Mouse (Mus musculus) heart, adult 2 months (tissue): ENCODE measurements around the gene Zfp992. TPM values are rescaled to one million over a fixed set of nuclear protein-coding genes. Genes with fewer than 3 reads are reported as not detected.
"Not testable (repeated sequence)": the region's sequence is repeated elsewhere in the genome, so short reads cannot be mapped to it uniquely, and the experiment has no call there.

Source experiments
- DNase-seq, 2 experiments: peaks; one replicate each; pipeline ENCODE4 v3.0.0; 2021
- H3K27ac ChIP-seq: fragments of 200-600 bp; 2 replicates; pipeline ENCODE4 v1.8.1; 2022
- H3K27me3 ChIP-seq: fragments of 200-500 bp; 2 replicates; pipeline ENCODE4 v1.6.1; 2012; ENCODE audit warnings: mild to moderate bottlenecking, low read length, inconsistent platforms, mixed read lengths; ENCODE audit not compliant: control insufficient read depth, insufficient read depth
- H3K36me3 ChIP-seq: fragments of 200-500 bp; 2 replicates; pipeline ENCODE4 v1.6.1; 2012; ENCODE audit warnings: low read length, inconsistent platforms; ENCODE audit not compliant: control insufficient read depth, insufficient read depth
- H3K4me1 ChIP-seq: fragments of 200-500 bp; 2 replicates; pipeline ENCODE4 v1.6.1; 2011; ENCODE audit warnings: low read length; ENCODE audit not compliant: control insufficient read depth, insufficient read depth
- H3K4me3 ChIP-seq: fragments of 200-600 bp; 2 replicates; pipeline ENCODE4 v1.8.1; 2022
- H3K79me2 ChIP-seq: fragments of 200-500 bp; replicated peaks from 2 replicates; pipeline ENCODE4 v1.6.1; 2012; ENCODE audit warnings: mild to moderate bottlenecking, inconsistent platforms, low read length, moderate library complexity, mixed read lengths; ENCODE audit not compliant: control insufficient read depth, insufficient read depth
- H3K9ac ChIP-seq: fragments of 200-500 bp; 2 replicates; pipeline ENCODE4 v1.6.1; 2012; ENCODE audit warnings: low read depth, mild to moderate bottlenecking, control low read depth, inconsistent platforms, low read length, mixed read lengths
- CTCF ChIP-seq: fragments of 200-600 bp; IDR thresholded peaks from 2 replicates; pipeline ENCODE4 v1.8.1; 2022; ENCODE audit warnings: antibody characterized with exemption, mild to moderate bottlenecking, moderate library complexity
- EP300 ChIP-seq: fragments of 200-500 bp; IDR thresholded peaks from 2 replicates; pipeline ENCODE4 v1.6.1; 2011; ENCODE audit warnings: low read depth, low read length, control low read depth; ENCODE audit not compliant: insufficient read depth
- POLR2A ChIP-seq: fragments of 200-500 bp; IDR thresholded peaks from 2 replicates; pipeline ENCODE4 v1.6.1; 2011; ENCODE audit warnings: mild to moderate bottlenecking, low read depth, low read length, control low read depth; ENCODE audit not compliant: insufficient read depth
- WGBS: fragments of 180-500 bp; shearing (Covaris S2); methylation state at CpG from one replicate; pipeline ENCODE4 v1.1.7; 2018; 5-methylcytosine and 5-hydroxymethylcytosine counted together
- intact Hi-C: fragments of 180-260 bp; cut with DNase I; formaldehyde crosslinking; loops from one replicate; pipeline ENCODE4 v1.15.1; 2025
- polyA plus RNA-seq: library from polyadenylated mRNA; depleted of rRNA; stranded (reverse); fragments of >200 nt; gene quantifications from 2 replicates; pipeline ENCODE4 v1.2.3, GENCODE M21; 2012
- total RNA-seq, 2 experiments: library from RNA; stranded (reverse); gene quantifications; 2 replicates each; pipeline ENCODE4 v1.2.3; 2021

Zfp992 gene
- total and polyA plus RNA-seq, 3 experiments = 0.49 to 2.3 (median 2.1) TPM

GRCm38 (mm10) chr4:146492439-146492838, 43.6 kb downstream of the Zfp992 start:
- DNase-seq = no peak
- intact Hi-C loops = loop anchor here (5.0 kb wide), 1 partner anchor 745 kb away; no protein-coding TSS in a partner anchor

GRCm38 (mm10) chr4:146492851-146493250, 44.0 kb downstream of the Zfp992 start:
- 42% methylated on average over 1 of the region's 1 CpGs for WGBS
- TF ChIP-seq CTCF (no peak), POLR2A (no peak), EP300 (no peak)
- Histone ChIP-seq H3K4me1 (no peaks in the 10 kb centered on the region), H3K4me3 (no peak overlapping the region), H3K27me3 (no peaks in the 10 kb centered on the region), H3K27ac (no peak overlapping the region), H3K36me3 (no peaks in the 10 kb centered on the region), H3K79me2 (no peaks in the 10 kb centered on the region), H3K9ac (no peak overlapping the region)
- DNase-seq = no peak
- intact Hi-C loops = loop anchor here (5.0 kb wide), 1 partner anchor 744 kb away; no protein-coding TSS in a partner anchor

More at GRCm38 (mm10) chr4:146492439-146492838, 43.6 kb downstream of the Zfp992 start:
- TF ChIP-seq POLR2A (no peak), CTCF (no peak), EP300 (no peak)
- H3K36me3 ChIP-seq = no peaks in the 10 kb centered on the region
- no peaks in the 10 kb centered on the region for H3K4me1 ChIP-seq
- H3K27me3 ChIP-seq = no peaks in the 10 kb centered on the region
- H3K9ac ChIP-seq = no peak overlapping the region
- no peaks in the 10 kb centered on the region for H3K79me2 ChIP-seq
- no peak overlapping the region for H3K4me3 ChIP-seq
- no peak overlapping the region for H3K27ac ChIP-seq

GRCm38 (mm10) chr4:146493319-146493907, 44.6 kb downstream of the Zfp992 start:
- not testable (repeated sequence) for H3K27me3 ChIP-seq, H3K9ac ChIP-seq, H3K36me3 ChIP-seq, H3K27ac ChIP-seq, H3K4me1 ChIP-seq, DNase-seq, H3K4me3 ChIP-seq, H3K79me2 ChIP-seq
- WGBS = 77% methylated on average over 6 of the region's 6 CpGs
- intact Hi-C loops = loop anchor here (5.0 kb wide), 1 partner anchor 744 kb away; no protein-coding TSS in a partner anchor

GRCm38 (mm10) chr4:146494980-146495379, 46.2 kb downstream of the Zfp992 start:
- intact Hi-C loops = loop anchor here (5.0 kb wide), 1 partner anchor 742 kb away; no protein-coding TSS in a partner anchor
- H3K9ac ChIP-seq = no peak overlapping the region
- 51% methylated on average over 4 of the region's 4 CpGs for WGBS
- no peaks in the 10 kb centered on the region for H3K36me3 ChIP-seq
- no peak for TF ChIP-seq EP300
- TF ChIP-seq CTCF = no peak
- TF ChIP-seq POLR2A = no peak
- H3K27ac ChIP-seq = no peak overlapping the region
- H3K4me3 ChIP-seq = no peak overlapping the region
- H3K79me2 ChIP-seq = no peaks in the 10 kb centered on the region
- H3K4me1 ChIP-seq = no peaks in the 10 kb centered on the region
- H3K27me3 ChIP-seq = no peaks in the 10 kb centered on the region
- no peak for DNase-seq

- H3K9ac ChIP-seq, DNase-seq, H3K27me3 ChIP-seq, H3K27ac ChIP-seq, H3K4me3 ChIP-seq, intact Hi-C loops, H3K36me3 ChIP-seq, H3K4me1 ChIP-seq, H3K79me2 ChIP-seq: not testable (repeated sequence)
- WGBS = 64% methylated on average over 9 of the region's 9 CpGs
Observed at GRCm38 (mm10) chr4:146497695-146498275, 49.0 kb downstream of the Zfp992 start.

GRCm38 (mm10) chr4:146501727-146502126, 52.9 kb downstream of the Zfp992 start, which contains the start of gene Zfp981:
TSS of gene Zfp981 (plus strand) at chr4:146502027.
- DNase-seq, H3K79me2 ChIP-seq, H3K4me1 ChIP-seq, H3K36me3 ChIP-seq, H3K4me3 ChIP-seq, H3K27ac ChIP-seq, H3K9ac ChIP-seq, H3K27me3 ChIP-seq, intact Hi-C loops: not testable (repeated sequence)
- WGBS = 71% methylated on average over 4 of the region's 4 CpGs

GRCm38 (mm10) chr4:146509029-146509428, 60.2 kb downstream of the Zfp992 start:
- H3K4me1 ChIP-seq, H3K27ac ChIP-seq, H3K36me3 ChIP-seq, H3K79me2 ChIP-seq, intact Hi-C loops, H3K4me3 ChIP-seq, H3K27me3 ChIP-seq, DNase-seq, H3K9ac ChIP-seq: not testable (repeated sequence)
- 94% methylated on average over 20 of the region's 24 CpGs for WGBS

- intact Hi-C loops, H3K27ac ChIP-seq, H3K9ac ChIP-seq: not testable (repeated sequence)
Observed at GRCm38 (mm10) chr4:146511871-146512270, 63.0 kb downstream of the Zfp992 start.

More at GRCm38 (mm10) chr4:146511871-146512270, 63.0 kb downstream of the Zfp992 start:
- H3K36me3 ChIP-seq, H3K4me3 ChIP-seq, H3K4me1 ChIP-seq, DNase-seq, H3K79me2 ChIP-seq, H3K27me3 ChIP-seq: not testable (repeated sequence)
